Mouse (Mus musculus): ENCODE measurements around the gene Crtam.
A peak's percentile ranks its signal among the peaks of the same experiment; 100 is the strongest.

Gene Crtam

DNA sequence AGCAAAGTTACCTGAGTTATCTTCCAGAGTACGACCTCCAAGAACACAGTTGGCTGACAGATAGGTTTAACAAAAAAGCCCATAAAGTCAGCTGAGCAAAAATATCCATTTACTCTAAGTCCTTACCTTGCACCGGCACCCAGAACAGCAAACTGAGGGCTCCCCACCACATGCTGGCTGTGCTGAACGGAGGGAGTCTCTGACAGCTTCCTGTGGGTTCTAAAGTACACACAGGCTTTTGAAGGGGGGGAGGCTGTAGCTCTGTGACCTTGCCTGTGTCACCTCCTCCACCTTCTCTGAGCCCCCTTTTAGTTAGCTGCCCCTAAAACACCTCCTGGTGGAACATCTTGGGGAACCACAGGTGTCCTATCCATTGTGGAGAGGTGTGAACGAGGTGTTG lies at the start of gene Crtam:
Gene Crtam (minus strand): TSS at position 214 of the 400 bp plus-strand sequence.
- DNase-seq (ENCODE audit: low read depth): no peak

DNA sequence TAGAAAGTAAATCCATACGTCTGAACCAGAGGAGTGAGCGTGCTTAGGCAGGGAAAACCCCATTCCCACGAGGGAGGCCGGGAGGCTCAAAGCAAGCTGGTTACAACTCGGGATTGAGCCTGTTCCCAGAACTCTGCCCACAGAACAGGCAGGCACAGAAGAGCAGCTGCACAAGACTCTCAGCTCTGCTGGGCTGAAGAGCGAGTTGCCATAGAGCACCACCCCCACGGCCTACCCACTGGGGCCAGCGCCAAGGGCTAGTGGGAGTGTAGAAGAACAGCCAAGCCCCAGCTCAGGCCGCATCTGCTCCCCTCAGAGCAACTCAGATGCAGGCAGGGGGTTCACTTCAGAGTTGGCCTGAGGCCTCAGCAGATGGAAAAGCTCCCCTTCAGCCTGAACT lies 49.7 kb upstream of the Crtam start:
- no peak for DNase-seq (ENCODE audit: low read depth)

DNA sequence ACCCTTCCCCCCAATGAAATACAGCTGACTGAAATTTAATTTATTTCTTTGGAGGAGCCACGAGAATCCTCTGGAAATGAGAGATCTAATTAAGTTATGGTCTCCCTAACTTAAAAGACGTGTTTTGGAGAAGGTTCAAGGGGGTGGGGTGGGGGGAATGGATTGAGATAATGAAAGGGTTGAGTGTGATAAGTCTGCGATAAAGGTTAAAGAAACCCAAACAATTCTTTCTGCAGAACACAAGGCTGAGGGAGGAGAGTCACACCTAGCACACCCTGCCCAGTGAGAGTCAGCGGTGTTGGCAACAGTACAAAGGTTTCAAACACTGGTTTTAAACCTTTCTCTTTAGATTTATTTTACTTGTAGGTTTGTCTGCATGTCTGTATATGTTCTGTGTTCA lies 49.0 kb upstream of the Crtam start:
- DNase-seq (ENCODE audit: low read depth): no peak

DNA sequence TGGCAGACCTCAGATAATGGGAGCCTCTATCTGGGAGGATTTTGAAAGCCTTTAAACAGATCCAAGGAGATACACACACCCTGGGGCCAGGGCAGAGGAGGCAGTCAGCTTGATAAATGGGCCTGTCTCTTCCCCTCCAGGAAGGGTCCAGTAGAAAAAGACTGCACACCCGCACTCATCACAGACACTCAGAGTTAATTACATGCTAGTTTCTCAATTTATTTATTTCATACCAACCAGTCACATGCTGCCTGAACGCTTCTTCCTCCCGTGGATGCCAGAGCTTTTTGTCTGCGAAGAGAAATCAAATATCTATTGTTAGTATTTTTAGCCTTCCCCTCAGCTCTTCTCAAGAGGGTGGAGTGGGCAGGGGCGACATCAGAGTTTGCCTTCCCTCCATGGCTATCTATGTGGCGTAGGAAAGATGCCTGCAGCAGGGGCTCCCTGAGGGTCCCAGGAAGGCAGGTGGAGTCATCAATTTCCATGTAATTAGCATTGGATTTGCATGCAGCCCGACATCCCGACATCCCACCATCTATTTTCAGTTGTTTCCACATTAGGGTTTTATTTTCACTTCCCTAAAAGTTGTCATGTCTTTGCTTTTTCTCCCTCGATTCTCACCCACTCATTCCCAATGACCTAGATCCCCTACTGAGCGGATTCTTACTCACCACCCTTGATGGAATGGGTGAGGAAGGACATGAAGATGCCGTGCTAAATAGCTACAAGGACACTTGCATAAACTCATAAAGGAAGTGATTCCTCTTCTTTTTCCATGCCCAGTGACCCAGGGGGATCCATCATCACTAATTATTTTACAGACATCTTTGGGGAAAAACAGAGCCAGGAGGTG lies 46.9 kb upstream of the Crtam start:
- no peak for DNase-seq (ENCODE audit: low read depth)

DNA sequence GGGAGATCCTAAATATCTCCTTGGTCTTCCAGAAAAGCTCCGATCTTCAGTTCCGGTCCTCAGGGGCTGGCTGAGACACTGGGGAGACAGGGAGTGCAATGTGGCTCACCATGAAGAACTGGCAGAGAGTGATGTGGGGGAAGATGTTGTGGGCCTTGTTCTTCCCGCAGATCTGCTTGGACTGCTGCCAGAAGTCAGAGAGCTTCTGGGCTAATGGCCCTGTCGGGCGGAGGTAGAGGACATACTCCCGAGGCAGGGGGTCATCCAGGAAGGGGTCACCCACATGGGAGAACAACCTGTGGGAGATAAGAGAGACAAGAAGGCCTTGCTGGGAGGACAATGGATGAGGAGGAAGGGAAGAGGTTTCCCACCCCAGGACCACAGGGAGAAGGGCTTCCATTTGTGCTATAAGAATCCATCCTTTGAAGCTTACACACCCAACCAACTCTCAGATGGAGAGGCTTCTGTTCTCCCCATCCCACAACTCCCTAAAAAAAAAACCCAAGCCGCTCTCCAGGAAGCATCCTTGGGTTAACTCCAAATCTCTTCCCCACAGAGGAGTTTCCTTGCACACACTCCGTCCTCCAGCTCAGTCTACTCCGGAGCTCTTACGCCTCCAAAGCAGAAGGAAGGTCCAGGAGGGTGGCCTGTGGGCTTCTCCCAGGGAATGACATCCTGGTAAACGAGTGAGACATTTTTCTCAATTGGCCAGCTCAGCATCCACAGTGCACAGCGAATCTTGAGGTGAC lies 46.1 kb upstream of the Crtam start:
- DNase-seq (ENCODE audit: low read depth): no peak

DNA sequence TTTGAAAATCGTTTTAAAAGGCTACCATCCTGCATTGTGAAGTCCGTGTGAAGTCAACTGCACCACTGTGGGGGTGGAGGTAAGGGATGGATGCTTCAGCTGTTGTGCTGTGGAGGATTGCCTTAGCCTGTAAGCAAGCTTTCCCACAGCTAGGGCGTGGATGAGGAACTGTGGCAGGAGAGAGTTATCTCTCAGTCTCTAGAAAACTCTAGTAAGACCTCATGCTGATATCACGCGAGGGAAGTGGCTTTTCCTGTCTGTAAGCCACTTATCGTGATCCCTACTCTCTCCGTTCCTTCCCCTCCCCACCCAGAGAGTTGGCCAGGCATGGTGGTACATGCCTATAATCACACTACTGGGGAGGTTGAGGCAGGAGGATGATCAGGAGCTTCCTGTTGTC lies 44.9 kb upstream of the Crtam start:
- no peak for DNase-seq (ENCODE audit: low read depth)

DNA sequence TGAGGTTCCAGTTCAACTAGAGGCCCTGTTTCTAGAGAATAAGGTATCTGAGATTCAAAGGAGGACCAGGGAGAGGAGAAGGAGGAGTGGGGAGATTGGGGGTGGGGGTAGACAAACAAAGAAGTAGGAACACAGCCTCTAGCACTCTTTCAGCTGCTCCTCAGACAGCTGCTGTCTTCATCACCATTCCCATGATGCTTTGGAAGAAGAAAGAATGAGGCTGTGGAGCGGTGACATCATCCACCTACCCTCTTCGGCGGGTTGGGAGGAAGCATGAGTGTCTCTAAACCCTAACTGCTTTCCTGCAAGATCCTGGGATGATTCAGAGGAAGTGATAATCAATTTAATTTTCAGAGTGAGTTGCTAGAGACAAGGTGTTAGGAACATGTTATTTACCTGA lies 44.4 kb upstream of the Crtam start:
- DNase-seq (ENCODE audit: low read depth): no peak

DNA sequence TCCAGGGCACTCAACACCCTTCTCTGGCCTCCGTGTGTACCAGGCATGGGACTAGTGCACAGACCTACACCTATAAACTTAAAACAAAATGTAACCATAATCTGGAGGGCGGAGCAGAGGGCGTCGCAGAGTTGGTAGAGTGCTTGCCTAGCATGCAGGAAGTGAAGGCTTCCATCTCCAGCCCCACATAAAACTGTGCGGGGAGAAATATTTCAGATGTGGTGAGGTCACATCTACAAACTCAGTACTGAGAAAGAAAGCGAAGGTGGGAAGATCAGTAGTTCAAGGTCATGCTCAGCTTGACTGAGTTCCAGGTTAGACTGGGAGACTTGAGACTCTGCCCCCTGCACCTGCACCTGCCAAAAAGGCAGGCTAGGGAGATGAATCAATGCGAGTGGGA lies 43.8 kb upstream of the Crtam start:
- DNase-seq (ENCODE audit: low read depth): peak; percentile 35

DNA sequence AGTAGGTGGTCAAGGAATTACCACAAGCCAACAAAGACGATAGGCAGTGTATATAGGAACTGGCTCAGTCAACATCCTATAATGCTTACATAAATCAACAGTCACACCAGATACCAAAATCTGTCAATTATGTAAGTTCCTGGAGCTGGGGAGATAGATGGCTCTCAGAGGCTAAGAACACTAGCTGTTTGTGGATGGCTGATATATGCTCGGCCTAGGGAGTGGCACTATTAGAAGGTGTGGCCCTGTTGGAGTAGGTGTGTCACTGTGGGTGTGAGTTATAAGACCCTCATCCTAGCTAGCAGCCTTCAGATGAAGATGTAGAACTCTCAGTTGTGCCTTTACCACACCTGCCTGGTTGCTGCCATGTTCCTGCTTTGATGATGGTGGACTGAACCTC lies 43.2 kb upstream of the Crtam start:
- no peak for DNase-seq (ENCODE audit: low read depth)

DNA sequence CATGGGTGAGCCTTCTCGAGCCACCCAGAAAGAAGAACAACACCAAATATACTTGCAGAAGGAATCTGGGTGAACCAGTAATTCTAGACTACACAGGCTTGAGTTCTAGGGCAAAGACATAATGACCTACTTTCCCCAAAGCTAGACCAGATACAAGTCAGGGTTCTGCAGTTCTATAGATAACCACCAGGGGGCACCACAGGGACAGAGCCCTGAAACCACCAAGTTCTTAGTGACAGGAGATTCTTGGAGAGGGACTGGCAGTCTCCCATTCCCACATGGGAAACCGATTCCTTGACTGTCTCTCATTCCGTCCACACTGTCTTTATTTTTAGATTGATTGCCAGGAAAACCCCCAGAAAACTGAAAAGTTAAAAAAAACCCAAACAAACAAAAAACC lies 40.2 kb upstream of the Crtam start:
- peak; percentile 90 for DNase-seq (ENCODE audit: low read depth)

DNA sequence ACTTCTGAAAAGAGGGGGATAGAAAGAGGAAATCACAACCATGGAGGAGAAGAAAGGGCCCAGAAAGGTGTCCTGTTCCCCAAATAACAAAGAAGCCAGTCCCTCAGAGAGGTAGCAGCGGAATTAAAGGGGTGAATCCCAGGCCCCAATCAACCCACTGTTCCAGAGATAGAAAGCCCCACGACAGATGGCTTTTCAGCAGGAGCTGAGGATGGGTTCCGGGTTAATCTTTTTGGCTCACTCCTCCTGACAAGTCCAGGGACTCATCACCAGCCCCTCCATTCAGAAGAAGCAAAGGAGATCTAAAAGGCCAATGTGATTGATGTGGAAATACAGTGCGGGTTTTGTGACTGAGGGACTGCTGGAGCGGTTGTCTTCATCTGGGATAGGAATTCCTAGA lies 39.2 kb upstream of the Crtam start:
- DNase-seq (ENCODE audit: low read depth): no peak

DNA sequence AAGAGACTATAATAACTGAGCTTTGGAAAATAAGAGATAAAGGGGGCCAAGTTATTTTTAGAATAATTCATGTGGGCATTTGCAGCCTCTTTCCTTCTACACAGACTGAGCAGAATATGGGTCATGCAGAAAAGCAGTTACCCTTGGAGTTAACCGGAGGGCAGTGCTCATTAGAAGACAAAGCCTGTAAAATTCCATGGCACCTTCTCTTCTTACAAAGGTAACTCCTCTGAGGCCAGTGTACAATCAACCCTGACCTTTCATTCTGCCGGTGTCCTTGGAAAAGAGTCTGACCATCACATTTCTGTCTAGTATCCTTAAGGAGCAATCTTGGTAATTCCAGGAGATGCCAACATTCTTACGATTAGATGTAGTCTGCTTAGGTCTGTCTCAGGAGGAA lies 37.0 kb upstream of the Crtam start:
- no peak for DNase-seq (ENCODE audit: low read depth)

DNA sequence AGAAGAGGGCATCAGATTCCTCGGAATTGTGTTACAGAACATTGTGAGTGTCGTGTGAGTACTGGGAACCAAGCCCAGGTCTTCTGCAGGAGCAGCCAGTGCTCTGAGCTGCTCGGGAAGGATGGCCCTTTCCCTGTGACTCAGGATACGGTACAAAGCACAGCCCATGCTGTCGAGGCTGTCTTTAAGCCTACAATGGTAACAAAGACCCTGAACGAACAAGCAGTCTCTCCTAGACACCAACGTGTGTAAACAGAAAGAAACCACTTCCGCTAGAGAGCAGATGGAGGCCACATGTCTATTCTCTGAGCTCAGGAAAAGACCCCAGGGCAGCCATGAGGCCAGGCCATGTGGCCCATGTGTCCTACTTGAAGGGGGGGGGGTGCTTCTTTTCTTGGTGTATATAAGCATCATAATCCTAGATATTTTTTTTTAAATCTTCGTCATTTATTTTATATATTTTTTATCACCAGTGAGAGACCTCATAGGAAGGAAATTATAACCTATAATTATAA lies 33.8 kb upstream of the Crtam start:
- DNase-seq (ENCODE audit: low read depth): no peak

DNA sequence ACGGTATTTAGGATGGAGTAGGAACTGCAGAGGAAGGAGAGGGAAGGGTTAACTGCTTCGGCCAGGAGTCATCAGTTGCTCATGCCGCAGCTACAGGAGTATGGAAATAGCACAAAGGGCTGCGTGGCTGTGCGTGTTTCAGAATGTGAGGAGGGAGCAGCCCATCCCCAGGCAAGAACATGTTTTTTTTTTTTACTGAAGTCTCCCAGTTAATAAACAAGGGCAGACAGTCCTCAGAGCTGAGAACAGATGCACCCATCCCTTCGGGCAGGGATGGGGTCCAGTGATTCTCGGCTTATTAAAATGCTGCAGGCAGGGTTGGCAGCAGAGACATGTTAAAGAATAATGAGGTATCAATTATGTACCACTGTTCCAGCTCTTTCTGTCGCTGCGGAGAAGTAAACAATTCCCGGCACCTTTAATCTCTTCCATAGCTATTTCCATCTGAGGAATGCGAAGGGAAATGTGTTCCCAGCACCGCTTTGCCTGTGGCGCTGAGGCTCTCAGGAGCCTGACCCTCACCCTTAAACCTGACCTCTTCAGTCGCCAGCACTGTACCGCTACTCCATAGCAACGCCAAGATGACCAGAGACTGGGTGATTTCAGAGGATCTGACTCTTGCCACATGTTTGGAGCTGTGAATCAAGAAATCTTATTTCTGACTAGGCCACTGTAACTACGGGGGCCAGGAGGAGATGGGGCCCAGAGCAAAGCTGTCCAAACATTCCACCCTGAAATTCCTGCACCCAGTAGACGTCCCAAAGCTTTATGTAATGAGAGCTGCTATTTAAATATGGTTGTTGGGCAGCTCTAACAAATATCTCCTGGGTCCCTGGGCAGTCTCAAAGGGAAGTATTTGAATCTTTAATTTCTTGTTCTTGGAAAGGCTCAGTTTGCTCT lies 27.4 kb upstream of the Crtam start:
- DNase-seq (ENCODE audit: low read depth): no peak

DNA sequence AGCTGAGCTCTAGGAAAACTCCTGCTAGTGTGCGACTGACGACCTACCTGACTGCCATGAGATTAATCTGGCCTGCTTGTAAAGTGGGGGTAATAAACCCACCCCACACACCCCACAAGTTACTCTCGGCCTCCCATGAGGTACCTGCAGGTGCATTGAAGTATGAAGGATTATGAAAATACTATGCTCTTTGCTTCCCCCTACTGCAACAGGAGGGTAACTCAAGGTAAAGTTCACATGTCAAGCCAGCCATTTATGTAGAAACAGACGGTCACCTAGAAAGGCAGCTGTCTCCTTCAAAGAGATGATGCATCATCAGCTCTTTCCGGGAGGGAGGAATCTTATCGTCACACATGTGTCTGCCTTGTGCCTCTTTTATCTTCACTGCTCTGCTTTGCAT lies 25.4 kb upstream of the Crtam start:
- peak; percentile 37 for DNase-seq (ENCODE audit: low read depth)

DNA sequence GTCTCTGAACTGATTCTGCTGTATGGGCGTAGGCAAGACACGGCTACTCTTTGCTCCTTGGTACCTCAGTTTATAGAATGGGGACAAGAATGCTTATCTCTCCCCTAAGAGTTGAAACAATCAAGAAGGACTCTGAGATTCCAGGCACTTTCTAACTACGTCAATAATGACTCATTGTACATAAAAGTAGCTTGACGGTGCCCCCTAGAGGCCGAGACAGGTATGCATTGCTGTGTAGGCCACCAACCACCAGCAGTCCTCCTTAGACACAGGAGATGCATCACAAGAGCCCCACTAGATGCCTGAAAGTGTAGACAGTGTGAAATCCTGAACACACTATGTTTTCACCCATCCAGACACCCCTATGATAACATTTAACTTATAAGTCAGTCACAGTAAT lies 24.0 kb upstream of the Crtam start:
- peak; percentile 75 for DNase-seq (ENCODE audit: low read depth)

DNA sequence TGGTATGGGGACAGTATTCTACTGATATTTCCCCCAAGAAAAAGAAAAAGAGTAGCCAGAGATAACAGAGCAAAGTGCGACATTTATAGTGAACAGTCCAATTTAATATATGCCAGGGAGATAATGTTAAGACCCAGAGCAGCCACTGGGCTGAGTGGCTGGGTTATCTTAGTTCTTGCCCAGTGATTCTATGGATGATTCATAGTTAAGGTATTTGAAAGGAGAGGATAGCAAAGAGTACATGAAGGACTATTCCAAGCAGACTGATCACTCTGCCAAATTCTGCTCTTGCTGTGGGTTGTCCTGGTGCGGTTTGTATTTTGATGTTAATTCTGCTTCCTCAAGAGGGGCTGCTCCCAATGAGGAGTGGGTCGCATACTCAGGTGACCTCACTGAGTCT lies 17.3 kb upstream of the Crtam start:
- DNase-seq (ENCODE audit: low read depth): no peak

DNA sequence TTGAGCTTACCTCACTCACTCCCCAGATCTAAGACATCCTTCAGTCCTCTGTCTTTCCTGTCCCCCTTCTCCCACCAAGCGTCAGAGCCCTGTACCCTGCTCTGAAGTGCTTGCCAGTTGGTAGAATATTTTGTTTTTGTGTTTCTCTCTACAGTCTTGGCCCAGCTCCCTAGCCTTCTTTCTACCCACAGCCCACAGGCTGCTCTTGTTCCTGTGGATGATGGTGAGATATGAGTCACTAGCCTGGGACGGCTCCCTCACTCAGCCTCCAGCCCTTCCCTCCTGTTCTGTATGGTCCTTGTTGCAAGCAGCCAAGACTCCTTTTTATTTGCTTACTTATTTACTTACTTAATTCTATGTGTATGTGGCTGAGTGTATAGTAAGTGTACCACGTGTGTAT lies 16.1 kb upstream of the Crtam start:
- DNase-seq (ENCODE audit: low read depth): no peak

DNA sequence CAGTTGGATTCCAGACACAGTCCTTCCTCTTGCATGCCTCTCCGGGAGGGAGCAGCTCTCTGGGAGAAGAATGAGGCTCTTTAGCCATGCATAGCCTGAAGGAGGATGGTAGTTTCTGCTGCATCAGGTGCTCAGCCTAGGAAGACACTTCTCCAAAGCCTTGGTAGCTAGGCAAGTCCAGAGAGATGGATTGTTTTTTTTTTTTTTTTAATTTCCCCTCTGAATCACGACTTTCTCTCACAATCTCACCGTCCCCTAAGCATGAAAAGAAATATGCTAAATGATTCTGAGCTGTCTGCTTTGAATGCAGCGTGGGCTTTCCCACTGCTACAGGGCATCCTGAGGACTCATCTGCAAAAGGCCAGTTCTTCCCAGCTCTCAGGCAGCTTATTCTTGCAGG lies 10.1 kb upstream of the Crtam start:
- DNase-seq (ENCODE audit: low read depth): no peak

DNA sequence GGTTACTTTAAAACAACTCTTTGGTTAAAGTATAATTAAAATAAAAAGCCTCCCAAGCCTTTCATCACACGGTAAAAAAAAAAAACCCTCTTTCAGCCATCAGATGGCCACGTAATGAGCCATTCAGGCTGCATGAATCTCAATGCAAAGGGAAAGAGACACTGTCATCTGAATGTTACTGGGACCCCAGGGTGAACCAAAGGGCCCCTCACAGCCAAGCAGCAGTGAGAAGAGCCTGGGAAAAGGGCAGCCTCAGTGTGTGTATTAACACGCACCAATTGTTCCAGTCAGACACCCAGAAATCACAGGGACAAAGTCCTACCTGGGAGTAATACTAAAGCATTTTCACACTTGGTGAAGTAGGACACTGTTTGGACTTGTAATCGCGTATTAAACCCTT lies 8.0 kb upstream of the Crtam start:
- no peak for DNase-seq (ENCODE audit: low read depth)

DNA sequence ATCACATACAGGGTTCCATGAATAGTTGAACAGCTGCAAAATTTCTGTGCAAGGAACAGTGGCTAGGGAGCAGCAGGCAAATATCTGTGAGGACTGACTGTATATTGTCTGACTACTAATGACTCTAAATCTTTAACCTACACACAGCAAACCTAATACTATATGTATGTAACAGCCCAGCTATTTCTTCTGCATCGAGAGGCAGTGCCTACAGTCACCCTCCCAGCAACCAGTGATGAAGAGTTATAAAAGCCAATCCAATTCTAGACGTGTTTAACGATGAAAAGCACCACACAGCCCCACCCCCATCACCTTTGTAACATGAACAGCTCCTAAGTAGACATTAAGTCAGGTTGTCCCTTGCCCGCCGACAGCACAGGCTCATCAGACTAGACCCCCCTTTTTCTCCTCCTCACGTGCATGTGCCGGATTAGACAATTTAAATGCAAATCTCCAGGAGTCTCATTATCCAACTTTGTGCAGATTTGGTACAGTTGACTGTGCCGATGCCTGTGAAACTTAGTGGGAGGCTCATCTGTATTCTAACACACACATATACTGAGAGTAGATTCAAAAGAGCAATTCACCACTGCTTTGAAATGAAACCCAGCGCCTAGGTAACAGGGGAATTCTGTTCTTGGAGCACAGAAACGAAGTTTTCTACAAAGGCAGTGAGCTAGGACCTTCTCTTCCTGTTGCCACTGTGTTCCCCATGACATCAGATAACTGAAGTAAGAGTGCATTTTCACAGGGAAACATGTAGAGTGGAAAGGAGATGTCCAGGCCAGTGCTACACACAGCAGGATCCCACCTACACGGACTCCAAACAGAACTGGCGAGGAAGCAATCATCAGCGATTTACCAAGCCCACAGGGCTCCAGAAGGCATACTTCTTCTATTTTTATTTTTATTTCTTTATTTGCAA lies 7.3 kb upstream of the Crtam start:
- DNase-seq (ENCODE audit: low read depth): no peak

All from induced T-regulatory cell, adult 2 months (primary cell).